Mouse (Mus musculus) G1E (cell line): ENCODE data around the gene Gpalpp1.

ENCODE experiments used
- CTCF ChIP-seq: IDR thresholded peaks from 2 replicates; pipeline ENCODE4 v1.5.1; 2012; ENCODE audit warnings: low read depth, low read length, inconsistent platforms, mixed read lengths
- GATA1 ChIP-seq: IDR thresholded peaks from 2 replicates; pipeline ENCODE4 v1.6.1; 2012; ENCODE audit warnings: borderline replicate concordance, low read length, inconsistent platforms, mixed read lengths
- POLR2AphosphoS5 ChIP-seq: IDR thresholded peaks from 2 replicates; pipeline ENCODE4 v1.6.1; 2012; ENCODE audit warnings: low read depth, low read length, inconsistent platforms; ENCODE audit not compliant: insufficient replicate concordance
- TAL1 ChIP-seq: conservative IDR thresholded peaks from 2 replicates; pipeline ENCODE4 v1.6.1; 2012; ENCODE audit warnings: low read depth, low read length, inconsistent platforms, mixed read lengths

DNA sequence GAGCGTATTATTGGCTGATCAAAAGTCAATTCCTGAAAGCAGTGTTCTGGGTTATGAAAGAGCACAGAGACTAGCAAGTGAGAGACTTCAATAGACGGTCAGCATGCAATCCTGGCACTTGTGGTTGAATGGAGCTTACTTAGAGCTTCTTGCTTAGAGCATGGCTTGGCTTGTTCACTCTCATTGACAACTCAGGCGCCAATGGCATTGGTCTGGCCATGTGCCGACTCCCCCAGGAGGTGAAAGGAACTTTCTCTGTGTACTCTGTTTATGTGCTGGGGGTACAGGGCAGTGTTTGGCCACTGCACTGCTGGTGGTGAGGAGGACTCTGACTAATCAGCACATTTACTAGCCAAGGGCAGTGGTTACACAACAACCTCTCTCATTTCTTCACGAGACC lies 51.1 kb downstream of the Gpalpp1 start:
- TF ChIP-seq CTCF (no peak), GATA1 (no peak), TAL1 (no peak), POLR2AphosphoS5 (no peak)
